In genomic region chr9:106901596-106901995, GRCm38 (mm10) we compare ENCODE assay signal across 21 mouse cellular contexts.
"Had no signal": no experiment of that assay in that cellular context is flagged by ENCODE, and none has a peak within 500 bp of the region (broad histone marks: within the 10 kb centered on the region; RNA-seq: fewer than 3 reads in every experiment).

No protein-coding gene starts in this region.

- DNase-seq: gastrocnemius, adult 2 months; gastrocnemius, postnatal 10 days; gastrocnemius, postnatal 36 days; heart, postnatal 10 days; heart, postnatal 4 days; kidney, adult 18-20 months; kidney, adult 8-10 months; kidney, postnatal 10 days; kidney, postnatal 25 days; kidney, postnatal 4 days; liver; liver, embryonic 13.5 days had no signal

- H3K27ac ChIP-seq: gastrocnemius, adult 2 months; heart, adult 2 months; hindbrain, embryonic 10.5 days; hindbrain, embryonic 12.5 days; hindbrain, embryonic 14.5 days; intestine, embryonic 15.5 days; layer of hippocampus, adult 2 months; limb, embryonic 10.5 days; limb, embryonic 12.5 days; liver, embryonic 13.5 days; liver, embryonic 15.5 days had no signal

- H3K27me3 ChIP-seq: hindbrain, embryonic 12.5 days; intestine, embryonic 15.5 days; limb, embryonic 12.5 days; liver, embryonic 13.5 days; liver, embryonic 15.5 days had no signal

- H3K36me3 ChIP-seq: intestine, embryonic 15.5 days; limb, embryonic 10.5 days; limb, embryonic 12.5 days; liver, embryonic 13.5 days; liver, embryonic 15.5 days had no signal

- H3K4me3 ChIP-seq: gastrocnemius, adult 2 months; heart, adult 2 months; hindbrain, embryonic 10.5 days; hindbrain, embryonic 12.5 days; intestine, embryonic 15.5 days; layer of hippocampus, adult 2 months; limb, embryonic 10.5 days; limb, embryonic 12.5 days; liver, embryonic 13.5 days; liver, embryonic 15.5 days had no signal

- H3K4me1 ChIP-seq: hindbrain, embryonic 10.5 days; hindbrain, embryonic 12.5 days; intestine, embryonic 15.5 days; limb, embryonic 10.5 days; limb, embryonic 12.5 days; liver, embryonic 13.5 days; liver, embryonic 15.5 days had no signal
